Mouse (Mus musculus) kidney, adult 11 months (tissue): ENCODE measurements around the gene Gm49776.
"Not testable (repeated sequence)": the region's sequence is repeated elsewhere in the genome, so short reads cannot be mapped to it uniquely, and the experiment has no call there.

ENCODE experiments used
- DNase-seq: peaks from one replicate; pipeline ENCODE4 v3.0.0; 2022

The Gm49776 gene

DNA sequence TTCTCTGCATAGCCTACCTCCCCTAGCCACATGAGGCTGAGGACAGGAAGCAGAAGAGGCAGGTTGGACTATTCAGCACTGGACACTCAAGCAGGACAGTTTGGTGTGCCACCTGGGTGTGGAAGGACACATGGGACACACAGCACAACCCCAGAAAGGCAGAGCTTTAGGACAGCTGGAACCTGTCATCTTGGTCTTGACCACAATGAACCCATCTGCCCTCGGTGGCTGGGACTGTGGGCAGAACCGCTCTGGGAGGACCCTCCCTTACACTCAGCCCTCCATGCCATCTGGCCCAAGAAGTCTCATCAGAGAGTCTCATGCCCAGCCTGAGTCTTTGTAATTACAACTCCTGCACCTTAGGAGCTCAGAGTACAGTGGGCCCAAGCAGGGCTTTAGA, 58.1 kb downstream of the Gm49776 start:
- DNase-seq, result no peak

DNA sequence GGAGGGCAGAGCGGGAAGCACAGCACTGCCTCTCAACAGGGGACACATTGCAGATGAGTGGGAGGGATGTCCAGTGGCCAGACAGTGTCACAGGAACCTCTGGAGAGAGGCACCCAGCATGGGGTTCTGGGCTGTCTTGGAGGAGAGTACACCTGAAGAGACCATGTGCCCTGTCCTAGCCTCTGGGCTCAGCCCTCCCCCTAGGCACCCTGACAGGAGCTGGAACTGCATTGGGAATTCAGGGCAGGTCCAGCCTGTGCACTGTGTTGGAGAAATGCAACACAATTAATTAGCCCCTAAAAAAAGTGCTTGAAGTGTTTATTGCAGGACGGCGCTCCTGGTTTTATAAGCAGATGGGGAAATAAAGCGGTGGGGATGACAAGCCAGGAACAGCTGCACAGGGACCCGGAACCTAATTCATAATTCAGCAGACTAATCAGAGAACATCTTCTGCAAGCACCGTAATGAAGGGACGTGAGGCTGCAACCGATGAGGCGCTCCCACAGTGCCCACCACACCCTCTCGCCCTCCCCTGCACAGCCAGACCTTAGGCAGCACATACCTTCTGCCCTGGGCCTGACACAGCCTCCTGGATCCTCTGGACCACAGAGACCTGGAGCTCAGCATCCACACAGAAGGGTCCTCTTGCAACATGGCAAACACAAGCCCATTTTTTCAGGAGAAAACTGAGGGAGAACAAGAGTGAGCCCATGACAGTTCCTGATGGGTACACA, 59.6 kb downstream of the Gm49776 start:
- no peak for DNase-seq

DNA sequence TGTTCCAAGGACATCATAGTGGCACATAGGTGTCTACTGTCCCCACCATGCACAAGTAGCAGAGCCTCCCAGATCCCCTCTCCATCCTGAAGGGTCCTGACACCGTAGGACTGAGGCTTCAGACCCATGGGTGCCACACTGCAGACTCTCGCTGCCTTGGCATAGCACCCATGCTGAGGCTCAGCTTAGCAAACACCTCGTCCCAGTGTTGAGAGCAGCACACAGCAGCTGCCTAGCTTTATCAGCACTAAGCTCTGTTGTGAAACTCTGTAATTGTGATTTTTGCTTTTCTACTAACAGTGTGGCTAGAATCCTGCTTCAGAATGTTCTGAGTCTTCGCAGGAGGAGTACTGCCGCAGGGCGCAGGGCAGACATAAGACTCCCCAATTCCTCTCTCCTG, 60.2 kb downstream of the Gm49776 start:
- DNase-seq, result no peak

DNA sequence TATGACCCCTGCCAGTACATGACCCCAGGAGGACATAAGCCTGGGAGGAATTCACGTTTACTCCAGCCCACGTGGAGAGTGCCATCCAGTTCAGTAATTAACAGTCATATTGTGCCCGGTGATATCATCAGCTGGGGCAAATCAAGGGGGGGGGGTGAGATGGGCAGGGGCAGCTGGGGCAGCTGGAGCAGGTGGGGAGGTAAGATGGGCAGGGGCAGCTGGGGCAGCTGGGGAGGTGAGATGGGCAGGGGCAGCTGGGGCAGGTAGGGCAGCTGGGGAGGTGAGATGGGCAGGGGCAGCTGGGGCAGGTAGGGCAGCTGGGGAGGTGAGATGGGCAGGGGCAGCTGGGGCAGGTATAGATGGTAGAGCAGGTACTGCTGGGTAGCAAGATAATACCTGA, 62.6 kb downstream of the Gm49776 start:
- not testable (repeated sequence) for DNase-seq
